Comparison of ENCODE assay signal across 8 mouse cellular contexts in the genomic region with DNA sequence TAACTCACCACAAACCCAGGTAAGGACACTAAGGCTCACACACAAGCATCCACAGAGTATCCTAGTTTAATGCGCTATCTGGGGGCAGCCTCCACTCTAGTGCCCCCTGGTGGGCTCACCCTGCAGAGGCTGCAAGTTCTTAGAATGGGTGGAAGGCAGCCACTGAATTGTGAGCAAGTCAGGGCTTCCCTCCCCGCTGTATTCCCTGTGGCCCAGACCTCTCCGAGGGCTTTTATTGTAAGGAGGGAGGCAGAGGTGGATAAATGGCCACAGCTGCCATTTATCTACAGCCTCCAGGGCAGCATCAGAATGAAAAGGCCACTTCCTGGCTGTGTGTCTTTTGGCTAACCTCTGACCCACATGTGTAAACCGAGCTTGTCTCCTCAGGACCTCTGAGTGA. TPM values are rescaled to one million over a fixed set of nuclear protein-coding genes. Genes with fewer than 3 reads are reported as not detected.
DNase-seq lines count a peak whose midpoint lies in the region; ATAC-seq and TF ChIP-seq lines count a peak whose summit lies in the region.

No protein-coding gene starts in this region.

- H3K9ac ChIP-seq in midbrain, embryonic 14.5 days (replicated peaks; ENCODE audit: low read length), result no peak overlapping the region
- H3K9ac ChIP-seq in midbrain, embryonic 16.5 days (ENCODE audit: low read depth, low read length), result no peak overlapping the region
- no peak overlapping the region for H3K9ac ChIP-seq in kidney, postnatal 0 days (ENCODE audit: low read depth, low read length)

- peak; percentile 79 for TF ChIP-seq CTCF in gastrocnemius, adult 2 months (IDR thresholded peaks at IDR 0.05)
- peak; percentile 60 for TF ChIP-seq CTCF in kidney, postnatal 0 days (IDR thresholded peaks at IDR 0.05; ENCODE audit: low read depth)

- H3K27me3 ChIP-seq in midbrain, embryonic 14.5 days (ENCODE audit: control insufficient read depth, insufficient read depth, low read length), result no peaks in the 10 kb centered on the region
- H3K27me3 ChIP-seq in midbrain, embryonic 16.5 days (ENCODE audit: control insufficient read depth, insufficient read depth, low read depth, low read length), result no peaks in the 10 kb centered on the region
- no peaks in the 10 kb centered on the region for H3K27me3 ChIP-seq in kidney, postnatal 0 days (ENCODE audit: insufficient read depth, low read length)

- no peak overlapping the region for H3K4me3 ChIP-seq in gastrocnemius, adult 2 months
- no peak overlapping the region for H3K4me3 ChIP-seq in midbrain, embryonic 14.5 days (replicated peaks; ENCODE audit: low read depth, low read length)
- no peak overlapping the region for H3K4me3 ChIP-seq in midbrain, embryonic 16.5 days (ENCODE audit: low read depth, low read length)
- no peak overlapping the region for H3K4me3 ChIP-seq in kidney, postnatal 0 days (replicated peaks; ENCODE audit: low read depth, low read length)

- H3K4me2 ChIP-seq in midbrain, embryonic 14.5 days (ENCODE audit: low read length), result no peak overlapping the region
- H3K4me2 ChIP-seq in midbrain, embryonic 16.5 days (ENCODE audit: low read length), result no peak overlapping the region
- no peak overlapping the region for H3K4me2 ChIP-seq in kidney, postnatal 0 days (ENCODE audit: low read length)

- no peaks in the 10 kb centered on the region for H3K9me3 ChIP-seq in midbrain, embryonic 14.5 days (ENCODE audit: control insufficient read depth, low read length)
- no peaks in the 10 kb centered on the region for H3K9me3 ChIP-seq in midbrain, embryonic 16.5 days (replicated peaks; ENCODE audit: control insufficient read depth, low read length, poor library complexity, severe bottlenecking)
- no peaks in the 10 kb centered on the region for H3K9me3 ChIP-seq in kidney, postnatal 0 days (replicated peaks; ENCODE audit: low read length)

- H3K36me3 ChIP-seq in midbrain, embryonic 14.5 days (ENCODE audit: control insufficient read depth, insufficient read depth, low read length), result no peaks in the 10 kb centered on the region
- peaks cover 9% of the 10 kb centered on the region; the same call in 1 of the 2 replicates for H3K36me3 ChIP-seq in midbrain, embryonic 16.5 days (ENCODE audit: control insufficient read depth, insufficient read depth, low read length)
- no peaks in the 10 kb centered on the region for H3K36me3 ChIP-seq in kidney, postnatal 0 days (ENCODE audit: insufficient read depth, low read length)

- intact Hi-C loops in gastrocnemius, adult 2 months (cut with DNase I), result loop anchor here (10.0 kb wide), 1 partner anchor 121 kb away; a partner anchor contains a TSS

- no peak for DNase-seq in gastrocnemius, adult 2 months
- no peak for DNase-seq in gastrocnemius, postnatal 4 days (ENCODE audit: low spot score in 2 of 2)
- peak; percentile 56 for DNase-seq in midbrain, embryonic 14.5 days
- DNase-seq in adrenal gland, postnatal 36 days, result peak; percentile 55 to 65
- peak; percentile 27 for DNase-seq in kidney, postnatal 0 days (ENCODE audit: low spot score)
- DNase-seq in thymus, postnatal 36 days, result peak; percentile 47 to 49
- DNase-seq in urinary bladder, postnatal 4 days (ENCODE audit: low spot score in 2 of 2), result no peak

- WGBS in midbrain, embryonic 14.5 days, result 30% methylated on average over 4 of the region's 4 CpGs
- WGBS in midbrain, embryonic 16.5 days, result 30% methylated on average over 4 of the region's 4 CpGs
- WGBS in kidney, postnatal 0 days, result 6% methylated on average over 4 of the region's 4 CpGs

- peaks cover under 1% of the 10 kb centered on the region; the same call in 1 of the 2 replicates for H3K4me1 ChIP-seq in midbrain, embryonic 14.5 days (ENCODE audit: control insufficient read depth, insufficient read depth, low read length)
- H3K4me1 ChIP-seq in midbrain, embryonic 16.5 days (ENCODE audit: control insufficient read depth, insufficient read depth, low read length), result peaks cover under 1% of the 10 kb centered on the region; the same call in 1 of the 2 replicates
- no peaks in the 10 kb centered on the region for H3K4me1 ChIP-seq in kidney, postnatal 0 days (replicated peaks; ENCODE audit: insufficient read depth, low read length)

- no peak overlapping the region for H3K27ac ChIP-seq in gastrocnemius, adult 2 months
- no peak overlapping the region for H3K27ac ChIP-seq in midbrain, embryonic 14.5 days (replicated peaks; ENCODE audit: low read depth, low read length)
- H3K27ac ChIP-seq in midbrain, embryonic 16.5 days (ENCODE audit: low read length), result no peak overlapping the region
- no peak overlapping the region for H3K27ac ChIP-seq in kidney, postnatal 0 days

- ATAC-seq in midbrain, embryonic 14.5 days (ENCODE audit: low FRiP score, low TSS enrichment), result no peak
- ATAC-seq in midbrain, embryonic 16.5 days, result no peak
- ATAC-seq in kidney, postnatal 0 days (replicated peaks; ENCODE audit: low FRiP score, low read depth), result no peak

RNA-seq across cellular contexts. Expression of a gene that starts 33.6 kb away (rescaled TPM):
- total RNA-seq in gastrocnemius, adult 2 months (2021), result 10 to 100 TPM; 49.9 to 86.0 TPM
- 10 to 100 TPM; 22.2 TPM for total RNA-seq in gastrocnemius, postnatal 4 days (2021)
- 4.6 and 5.2 TPM in 2 replicates for polyA plus RNA-seq in midbrain, embryonic 14.5 days (2014; fragmentation: Nextera tagmentation; extraction: Ambion mirVana)
- polyA plus RNA-seq in midbrain, embryonic 16.5 days (2015; fragmentation: Nextera tagmentation; extraction: Ambion mirVana), result 10.3 and 11.1 TPM in 2 replicates
- total RNA-seq in adrenal gland, postnatal 36 days (2021), result 10 to 100 TPM; 29.2 to 74.8 TPM
- 14.2 and 14.8 TPM in 2 replicates for polyA plus RNA-seq in kidney, postnatal 0 days (2015; fragmentation: Nextera tagmentation; extraction: Ambion mirVana)

Comparison
In these comparisons a context has a peak if more than half of its experiments do, and no peak if none do; other contexts are left out.
1. DNase-seq: peak in midbrain, embryonic 14.5 days (single experiment), adrenal gland, postnatal 36 days (2 of 2), kidney, postnatal 0 days (single experiment) and thymus, postnatal 36 days (2 of 2); none in gastrocnemius, adult 2 months (single experiment), gastrocnemius, postnatal 4 days (0 of 2) and urinary bladder, postnatal 4 days (0 of 2).